Mouse (Mus musculus) erythroblast, embryonic 14.5 days (primary cell): ENCODE measurements around the gene Ppip5k2. TPM values are rescaled to one million over a fixed set of nuclear protein-coding genes. Genes with fewer than 3 reads are reported as not detected.

ENCODE experiments used
- H3K27me3 ChIP-seq: 2 replicates; pipeline ENCODE4 v1.6.1; 2012; ENCODE audit warnings: inconsistent platforms; ENCODE audit not compliant: control insufficient read depth
- H3K36me3 ChIP-seq: 2 replicates; pipeline ENCODE4 v1.6.1; 2012; ENCODE audit warnings: mild to moderate bottlenecking, inconsistent platforms; ENCODE audit not compliant: control insufficient read depth
- H3K4me1 ChIP-seq: 2 replicates; pipeline ENCODE4 v1.6.1; 2012; ENCODE audit warnings: inconsistent platforms; ENCODE audit not compliant: control insufficient read depth
- H3K4me3 ChIP-seq: replicated peaks from 2 replicates; pipeline ENCODE3; 2012; ENCODE audit warnings: moderate library complexity, mild to moderate bottlenecking, inconsistent platforms
- H3K9me3 ChIP-seq: 2 replicates; pipeline ENCODE4 v1.6.1; 2012; ENCODE audit warnings: low read length, inconsistent platforms, mixed read lengths; ENCODE audit not compliant: control insufficient read depth
- GATA1 ChIP-seq: IDR thresholded peaks from 2 replicates; pipeline ENCODE4 v1.6.1; 2012; ENCODE audit warnings: low read length, inconsistent platforms, mixed read lengths
- TAL1 ChIP-seq: IDR thresholded peaks from 3 replicates; pipeline ENCODE4 v1.6.1; 2012; ENCODE audit warnings: low read length, inconsistent platforms, mixed read lengths
- polyA plus RNA-seq: library from polyadenylated mRNA; stranded (reverse); fragments of >175 nt; gene quantifications from 2 replicates; pipeline ENCODE4 v1.2.3, GENCODE M21; 2012

Ppip5k2 gene
- polyA plus RNA-seq, 1 experiment: 0.04 TPM

GRCm38 (mm10) chr1:97785685-97786393, 15.6 kb upstream of the Ppip5k2 start:
- H3K4me1 ChIP-seq: peaks cover 16% of the 10 kb centered on the region
- H3K4me3 ChIP-seq: no peak overlapping the region
- no peaks in the 10 kb centered on the region for H3K9me3 ChIP-seq
- TF ChIP-seq TAL1 (0 out of 3 replicates have a peak, but pooled peaks have one; percentile 23), GATA1 (no peak)
- peaks cover 33% of the 10 kb centered on the region for H3K36me3 ChIP-seq
- H3K27me3 ChIP-seq: no peaks in the 10 kb centered on the region

GRCm38 (mm10) chr1:97784928-97785327, 14.7 kb upstream of the Ppip5k2 start:
- peaks cover 14% of the 10 kb centered on the region for H3K4me1 ChIP-seq

GRCm38 (mm10) chr1:97781674-97782073, 11.5 kb upstream of the Ppip5k2 start:
- H3K27me3 ChIP-seq: no peaks in the 10 kb centered on the region
- no peak overlapping the region for H3K4me3 ChIP-seq
- no peaks in the 10 kb centered on the region for H3K9me3 ChIP-seq
- peaks cover 30% of the 10 kb centered on the region for H3K36me3 ChIP-seq
- TF ChIP-seq GATA1 (no peak), TAL1 (no peak)
- H3K4me1 ChIP-seq: peaks cover 11% of the 10 kb centered on the region

More at GRCm38 (mm10) chr1:97784928-97785327, 14.7 kb upstream of the Ppip5k2 start:
- H3K36me3 ChIP-seq: peaks cover 33% of the 10 kb centered on the region
- TF ChIP-seq GATA1: no peak
- TF ChIP-seq TAL1: no peak
- H3K9me3 ChIP-seq: no peaks in the 10 kb centered on the region
- H3K27me3 ChIP-seq: no peaks in the 10 kb centered on the region
- H3K4me3 ChIP-seq: no peak overlapping the region

GRCm38 (mm10) chr1:97773973-97774372, 3.8 kb upstream of the Ppip5k2 start:
- H3K9me3 ChIP-seq: no peaks in the 10 kb centered on the region
- TF ChIP-seq TAL1 (no peak), GATA1 (no peak)
- peaks cover 40% of the 10 kb centered on the region for H3K4me1 ChIP-seq
- no peak overlapping the region for H3K4me3 ChIP-seq
- peaks cover 23% of the 10 kb centered on the region for H3K36me3 ChIP-seq
- H3K27me3 ChIP-seq: no peaks in the 10 kb centered on the region

- peaks cover 46% of the 10 kb centered on the region for H3K4me1 ChIP-seq
- H3K9me3 ChIP-seq: no peaks in the 10 kb centered on the region
- TF ChIP-seq TAL1: no peak
- no peak for TF ChIP-seq GATA1
- H3K27me3 ChIP-seq: no peaks in the 10 kb centered on the region
- no peak overlapping the region for H3K4me3 ChIP-seq
- peaks cover 23% of the 10 kb centered on the region for H3K36me3 ChIP-seq
Observed at GRCm38 (mm10) chr1:97773362-97773761, 3.2 kb upstream of the Ppip5k2 start.

- Histone ChIP-seq H3K36me3 (peaks cover 17% of the 10 kb centered on the region), H3K9me3 (no peaks in the 10 kb centered on the region), H3K27me3 (no peaks in the 10 kb centered on the region), H3K4me1 (peaks cover 56% of the 10 kb centered on the region), H3K4me3 (peak overlapping the region; percentile 79)
- TF ChIP-seq TAL1 (no peak), GATA1 (no peak)
Observed at GRCm38 (mm10) chr1:97771727-97772126, 1.5 kb upstream of the Ppip5k2 start.

- Histone ChIP-seq H3K4me3 (peak overlapping the region; percentile 79), H3K36me3 (peaks cover 11% of the 10 kb centered on the region), H3K9me3 (no peaks in the 10 kb centered on the region), H3K27me3 (no peaks in the 10 kb centered on the region), H3K4me1 (peaks cover 57% of the 10 kb centered on the region)
- TF ChIP-seq TAL1 (no peak), GATA1 (no peak)
Observed at GRCm38 (mm10) chr1:97771118-97771517, 907 bp upstream of the Ppip5k2 start.

- Histone ChIP-seq H3K27me3 (no peaks in the 10 kb centered on the region), H3K9me3 (no peaks in the 10 kb centered on the region), H3K4me3 (peak overlapping the region; percentile 79), H3K36me3 (peaks cover 3% of the 10 kb centered on the region), H3K4me1 (peaks cover 63% of the 10 kb centered on the region)
- TF ChIP-seq GATA1: no peak; the same call in 1 of the 2 replicates
Observed at GRCm38 (mm10) chr1:97769294-97769903, 812 bp downstream of the Ppip5k2 start.

GRCm38 (mm10) chr1:97768906-97769293, 1.3 kb downstream of the Ppip5k2 start:
- Histone ChIP-seq H3K36me3 (peaks cover 3% of the 10 kb centered on the region), H3K4me1 (peaks cover 58% of the 10 kb centered on the region), H3K4me3 (peak overlapping the region; percentile 79), H3K27me3 (no peaks in the 10 kb centered on the region), H3K9me3 (no peaks in the 10 kb centered on the region)
- TF ChIP-seq TAL1 (no peak), GATA1 (no peak)
